Mouse (Mus musculus) stomach, postnatal 0 days (tissue): ENCODE results near the gene Rad9b.

ENCODE experiments used
- CTCF ChIP-seq: IDR thresholded peaks from 2 replicates; pipeline ENCODE4 v1.5.1; 2016; ENCODE audit warnings: antibody characterized with exemption, low read depth, mild to moderate bottlenecking, moderate library complexity
- EP300 ChIP-seq: optimal IDR thresholded peaks from 2 replicates; pipeline ENCODE3; 2016; ENCODE audit warnings: antibody characterized with exemption

DNA sequence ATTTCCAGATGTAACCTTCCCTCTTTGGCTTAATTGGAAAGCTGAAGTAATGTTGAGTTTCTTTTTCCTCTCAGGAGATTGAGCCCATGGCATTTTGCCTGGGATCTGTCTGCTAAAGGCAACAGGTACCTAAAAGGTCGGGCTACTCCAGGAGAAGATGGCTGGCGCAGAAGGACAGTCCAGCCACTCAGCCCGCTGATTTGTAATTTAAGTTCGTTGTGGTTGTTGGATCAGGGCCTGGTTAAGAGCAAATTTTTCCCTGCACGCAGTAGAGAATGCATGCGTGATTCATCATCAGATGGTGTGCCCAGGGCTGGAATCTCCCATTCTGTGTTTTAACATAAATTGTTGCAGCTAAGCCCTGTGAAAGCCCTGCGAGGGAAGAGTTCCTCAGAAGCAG lies 50.1 kb downstream of the Rad9b start:
- TF ChIP-seq CTCF (no peak), EP300 (no peak)
